Mouse (Mus musculus) forebrain, embryonic 15.5 days (tissue): ENCODE results near the gene Tbrg4. TPM values are rescaled to one million over a fixed set of nuclear protein-coding genes. Genes with fewer than 3 reads are reported as not detected.

ENCODE experiments used
- ATAC-seq: fragments of 200-750 bp; cut with Nextera tagmentation; replicated peaks from 2 replicates; pipeline ENCODE4 v1.8.0; 2017; ENCODE audit warnings: mild to moderate bottlenecking, moderate TSS enrichment, moderate library complexity
- H3K27ac ChIP-seq: fragments of 300-500 bp; sonication (generic); replicated peaks from 2 replicates; pipeline ENCODE4 v1.5.1; 2015; ENCODE audit warnings: mild to moderate bottlenecking, inconsistent platforms
- H3K27me3 ChIP-seq: fragments of 300-500 bp; sonication (generic); 2 replicates; pipeline ENCODE4 v1.6.1; 2015; ENCODE audit warnings: inconsistent platforms
- H3K36me3 ChIP-seq: fragments of 300-500 bp; sonication (generic); 2 replicates; pipeline ENCODE4 v1.6.1; 2015; ENCODE audit warnings: mild to moderate bottlenecking, inconsistent platforms
- H3K4me1 ChIP-seq: fragments of 300-500 bp; sonication (generic); 2 replicates; pipeline ENCODE4 v1.6.1; 2015; ENCODE audit warnings: inconsistent platforms
- H3K4me2 ChIP-seq: fragments of 300-500 bp; sonication (generic); replicated peaks from 2 replicates; pipeline ENCODE4 v1.6.1; 2015; ENCODE audit warnings: mild to moderate bottlenecking, inconsistent platforms
- H3K4me3 ChIP-seq: fragments of 300-500 bp; sonication (generic); 2 replicates; pipeline ENCODE4 v1.5.1; 2015; ENCODE audit warnings: mild to moderate bottlenecking, inconsistent platforms
- H3K9ac ChIP-seq: fragments of 300-500 bp; sonication (generic); replicated peaks from 2 replicates; pipeline ENCODE4 v1.6.1; 2015; ENCODE audit warnings: mild to moderate bottlenecking, inconsistent platforms
- H3K9me3 ChIP-seq: fragments of 300-500 bp; sonication (generic); 2 replicates; pipeline ENCODE4 v1.6.1; 2016; ENCODE audit warnings: inconsistent platforms
- WGBS: fragments of 180-500 bp; shearing (Covaris S2); methylation state at CpG from one replicate; pipeline ENCODE4 v1.1.7; 2015; ENCODE audit warnings: mixed read lengths; 5-methylcytosine and 5-hydroxymethylcytosine counted together
- polyA plus RNA-seq: library from polyadenylated mRNA; unstranded; fragments of >200 nt; fragmentation: Nextera tagmentation; extraction: Ambion mirVana; gene quantifications from 2 replicates; pipeline ENCODE4 v1.2.1, GENCODE M21; 2015

The Tbrg4 gene
- polyA plus RNA-seq, 1 experiment from 2014 or later, result 27.5 TPM

DNA sequence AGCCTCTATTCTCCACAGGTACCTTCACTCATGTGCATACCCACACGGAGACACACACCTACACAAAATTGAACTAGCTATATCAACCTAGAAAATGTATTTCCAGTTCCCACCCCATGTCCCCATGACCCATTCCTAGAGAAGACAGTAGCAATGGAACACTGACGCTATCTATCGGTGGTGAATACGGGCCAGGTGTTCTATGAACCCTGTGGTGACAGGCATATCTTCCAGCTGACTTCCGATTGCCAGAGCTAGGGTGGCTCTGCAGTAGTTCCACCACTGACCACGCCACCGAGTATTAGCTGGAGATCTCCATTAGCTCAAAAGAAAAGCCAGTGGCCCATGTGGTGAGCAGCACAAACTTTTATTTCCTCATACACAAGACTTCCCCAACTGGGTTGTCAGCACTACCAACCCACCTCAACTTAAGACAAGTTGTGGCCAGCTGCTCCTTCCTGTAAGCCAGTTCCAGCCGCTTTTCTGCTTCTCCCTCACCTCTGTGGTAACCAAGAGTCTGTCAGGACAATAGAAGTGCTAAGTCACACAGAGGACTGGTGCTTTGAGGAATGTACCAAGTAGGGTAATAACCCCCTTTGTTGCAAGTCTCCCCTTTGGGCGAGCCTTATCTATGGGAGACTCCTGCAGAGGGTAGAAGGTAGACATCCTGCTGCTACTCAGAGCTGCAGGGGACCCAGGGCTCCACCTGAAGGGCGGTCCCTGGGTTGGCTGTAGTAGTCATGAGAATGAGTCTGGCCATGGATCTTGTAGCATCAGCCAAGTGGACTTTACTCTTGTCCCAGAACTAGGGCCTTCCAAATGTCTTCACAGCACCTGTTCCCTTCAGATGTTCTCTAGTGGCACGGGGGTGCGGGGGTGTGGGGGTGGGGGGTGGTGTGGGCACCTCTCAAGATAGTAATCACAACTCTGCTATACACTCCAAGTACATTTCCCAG lies 10.3 kb downstream of the Tbrg4 start:
- no peaks in the 10 kb centered on the region for H3K4me1 ChIP-seq
- H3K27ac ChIP-seq, result no peak overlapping the region
- H3K9ac ChIP-seq, result no peak overlapping the region
- no peak overlapping the region for H3K4me2 ChIP-seq
- H3K9me3 ChIP-seq, result no peaks in the 10 kb centered on the region
- H3K36me3 ChIP-seq, result peaks cover 89% of the 10 kb centered on the region
- ATAC-seq, result no peak
- 94% methylated on average over 12 of the region's 12 CpGs for WGBS
- H3K27me3 ChIP-seq, result no peaks in the 10 kb centered on the region
- no peak overlapping the region for H3K4me3 ChIP-seq

DNA sequence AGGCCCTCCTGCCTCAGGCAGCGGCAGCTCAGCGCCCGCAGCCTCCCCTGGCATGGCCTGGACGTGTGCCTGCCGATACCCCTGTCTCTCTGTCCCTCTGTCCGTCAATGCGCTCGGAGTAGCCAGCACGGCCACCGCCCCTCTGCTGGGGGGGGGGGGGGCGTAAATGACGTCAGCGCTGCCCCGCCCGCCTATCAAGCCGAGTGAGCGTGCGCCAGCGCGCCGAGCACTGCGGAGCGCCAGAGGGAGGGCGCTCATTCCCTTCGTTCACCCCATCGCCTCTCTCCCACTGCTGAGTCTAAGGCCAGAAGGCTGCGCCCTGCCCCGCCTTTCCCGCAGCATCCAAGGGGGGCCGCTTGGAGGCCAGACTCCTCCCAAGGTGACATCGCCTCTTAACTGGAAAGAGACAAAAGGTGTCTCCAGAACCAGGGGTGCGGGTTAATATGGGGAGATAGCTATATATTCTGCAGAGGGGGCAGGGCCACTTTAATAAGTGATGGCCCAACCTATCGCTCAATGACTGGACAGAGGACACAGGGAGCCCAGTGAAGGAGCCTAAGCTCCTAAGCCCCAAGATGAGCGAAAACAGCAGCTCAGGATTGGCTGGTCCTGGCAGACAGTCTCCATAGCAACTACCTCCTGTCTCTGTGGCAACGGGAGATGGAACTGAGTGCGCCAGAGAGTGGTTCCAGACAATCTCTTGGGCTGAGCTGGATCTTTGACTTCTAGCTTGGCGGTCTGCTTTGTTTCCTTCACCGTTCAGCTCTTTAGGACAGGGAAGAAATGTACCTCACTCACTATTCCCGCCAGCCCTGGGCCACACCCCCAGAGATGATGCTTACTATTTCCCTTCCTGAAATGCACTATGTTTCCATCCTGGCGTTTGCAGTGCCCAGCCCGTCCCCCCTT lies 20.1 kb downstream of the Tbrg4 start, which contains the start of gene Nacad:
TSS of gene Nacad (minus strand) at position 563 of the 909 bp plus-strand sequence.
- peak within 1 kb of the TSS; percentile 98 for H3K27ac ChIP-seq
- no peaks in the 10 kb centered on the region for H3K27me3 ChIP-seq
- ATAC-seq, result peak; percentile 93
- no peaks in the 10 kb centered on the region for H3K9me3 ChIP-seq
- H3K4me3 ChIP-seq, result peak within 1 kb of the TSS; percentile 78
- 1% methylated on average over 40 of the region's 41 CpGs for WGBS
- H3K36me3 ChIP-seq, result peaks cover 27% of the 10 kb centered on the region
- H3K4me1 ChIP-seq, result peaks cover 41% of the 10 kb centered on the region
- H3K9ac ChIP-seq, result peak within 1 kb of the TSS; percentile 78
- H3K4me2 ChIP-seq, result peak within 1 kb of the TSS; percentile 86

DNA sequence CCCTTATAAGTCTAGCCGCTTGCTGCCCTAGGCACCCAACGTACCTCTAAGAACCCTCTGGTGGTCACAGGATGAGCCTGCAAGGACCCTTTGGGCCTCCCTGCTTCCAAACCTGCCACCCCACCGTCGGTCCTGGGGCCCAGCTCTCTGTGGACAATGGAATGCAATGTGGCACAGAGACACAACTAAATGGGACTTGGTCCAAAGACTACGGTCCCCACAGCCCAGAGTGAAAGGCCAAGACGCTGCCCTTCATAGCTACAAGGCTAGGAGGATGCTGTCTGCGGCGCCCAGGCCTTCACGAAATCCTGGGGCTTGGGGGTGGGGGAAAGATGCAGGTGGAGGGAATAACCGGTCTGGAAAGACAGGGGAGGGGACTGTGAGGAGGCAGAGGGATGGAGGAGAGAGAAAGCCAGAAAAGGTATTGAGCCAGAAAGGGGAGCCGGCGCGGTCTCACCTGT lies 20.8 kb downstream of the Tbrg4 start:
- H3K9me3 ChIP-seq, result no peaks in the 10 kb centered on the region
- peaks cover 26% of the 10 kb centered on the region for H3K36me3 ChIP-seq
- peak overlapping the region; percentile 98 for H3K27ac ChIP-seq
- ATAC-seq, result peak; percentile 0
- peak overlapping the region; percentile 78 for H3K4me3 ChIP-seq
- 6% methylated on average over 13 of the region's 13 CpGs for WGBS
- peak overlapping the region; percentile 78 for H3K9ac ChIP-seq
- H3K4me2 ChIP-seq, result peak overlapping the region; percentile 86
- peaks cover 46% of the 10 kb centered on the region for H3K4me1 ChIP-seq
- H3K27me3 ChIP-seq, result no peaks in the 10 kb centered on the region

DNA sequence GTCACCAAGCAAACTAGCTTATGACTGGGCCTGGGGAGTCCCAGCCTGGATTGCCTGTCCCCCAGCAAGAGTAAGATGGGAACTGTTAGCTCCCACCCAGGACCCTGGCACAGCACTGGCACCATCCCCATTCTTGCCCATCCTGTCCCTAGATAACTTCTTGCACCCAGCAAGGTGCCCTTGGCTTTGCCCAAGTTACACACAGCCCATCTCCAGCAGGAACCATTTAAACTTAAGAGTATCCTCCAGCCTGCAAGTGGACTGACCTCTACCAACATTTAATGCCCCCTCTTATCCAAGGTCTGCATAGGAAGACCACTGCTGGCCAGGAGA lies 21.3 kb downstream of the Tbrg4 start:
- H3K4me3 ChIP-seq, result peak overlapping the region; percentile 78
- peak overlapping the region; percentile 86 for H3K4me2 ChIP-seq
- H3K27ac ChIP-seq, result peak overlapping the region; percentile 98
- no peak for ATAC-seq
- H3K4me1 ChIP-seq, result peaks cover 51% of the 10 kb centered on the region
- H3K9me3 ChIP-seq, result no peaks in the 10 kb centered on the region
- H3K9ac ChIP-seq, result peak overlapping the region; percentile 78
- H3K36me3 ChIP-seq, result peaks cover 26% of the 10 kb centered on the region
- H3K27me3 ChIP-seq, result no peaks in the 10 kb centered on the region

DNA sequence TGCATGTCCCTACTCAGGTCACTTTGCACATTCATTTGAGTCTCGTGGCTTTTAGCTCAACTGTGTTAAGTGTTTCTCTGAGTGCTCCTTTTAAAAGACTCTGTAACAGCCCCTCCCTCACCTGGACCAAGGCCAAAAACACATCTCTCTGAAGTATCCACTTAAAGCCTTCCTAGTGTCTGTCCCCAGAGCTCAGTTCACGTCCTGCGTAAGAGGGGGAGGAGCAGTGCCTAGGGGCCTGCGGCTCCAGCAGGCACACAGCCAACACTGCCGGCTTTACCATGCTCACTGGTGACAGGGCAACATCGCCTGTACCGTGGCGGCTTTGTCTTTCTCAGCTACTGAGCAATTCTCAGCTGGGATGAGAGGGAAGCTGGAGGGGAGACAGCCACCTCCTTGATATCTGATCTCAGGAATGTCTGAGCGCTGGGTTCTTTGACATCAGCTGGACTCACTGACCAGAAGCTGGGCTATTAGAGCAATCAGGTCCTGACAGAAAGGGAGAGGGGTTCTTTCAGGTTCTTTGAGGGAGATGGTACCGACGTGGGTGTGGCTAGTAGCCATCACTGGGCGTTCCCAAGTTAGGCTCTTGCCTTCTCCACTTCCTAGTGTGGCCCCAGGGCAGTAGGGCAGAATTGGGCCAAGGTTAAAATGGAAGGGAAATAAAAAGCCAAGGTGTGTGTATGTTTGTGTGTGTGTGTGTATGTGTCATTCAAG lies 21.8 kb downstream of the Tbrg4 start:
- H3K9ac ChIP-seq, result peak overlapping the region; percentile 78
- no peaks in the 10 kb centered on the region for H3K27me3 ChIP-seq
- peak overlapping the region; percentile 98 for H3K27ac ChIP-seq
- H3K4me3 ChIP-seq, result peak overlapping the region; percentile 78
- 6% methylated on average over 12 of the region's 12 CpGs for WGBS
- H3K4me2 ChIP-seq, result peak overlapping the region; percentile 86
- no peaks in the 10 kb centered on the region for H3K9me3 ChIP-seq
- peaks cover 56% of the 10 kb centered on the region for H3K4me1 ChIP-seq
- peak; percentile 32 for ATAC-seq
- peaks cover 26% of the 10 kb centered on the region for H3K36me3 ChIP-seq

DNA sequence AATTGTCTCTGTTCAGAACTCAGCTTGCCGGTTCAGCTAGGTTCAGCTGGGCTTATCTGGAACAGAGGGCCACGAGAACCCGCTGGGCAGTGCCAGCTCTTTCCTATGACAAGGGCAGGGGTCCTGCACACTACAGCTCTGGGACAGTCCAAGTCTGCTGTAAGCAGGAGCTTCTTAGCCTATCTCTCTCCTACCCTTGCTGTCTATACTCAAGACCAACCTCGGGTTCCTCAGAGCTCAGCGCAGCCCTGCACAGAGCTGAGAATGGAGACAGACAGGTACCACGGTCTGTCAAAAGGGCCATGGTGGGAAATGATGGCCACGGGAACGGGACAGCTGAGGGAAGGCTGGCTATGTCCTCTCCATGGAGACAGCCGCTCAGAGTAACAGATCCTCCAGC lies 22.6 kb downstream of the Tbrg4 start:
- peak overlapping the region; percentile 78 for H3K4me3 ChIP-seq
- no peak for ATAC-seq
- 82% methylated on average over 9 of the region's 9 CpGs for WGBS
- peak overlapping the region; percentile 98; the same call in 1 of the 2 replicates for H3K27ac ChIP-seq
- peak overlapping the region; percentile 86 for H3K4me2 ChIP-seq
- no peaks in the 10 kb centered on the region for H3K27me3 ChIP-seq
- H3K4me1 ChIP-seq, result peaks cover 63% of the 10 kb centered on the region
- H3K36me3 ChIP-seq, result peaks cover 26% of the 10 kb centered on the region
- no peaks in the 10 kb centered on the region for H3K9me3 ChIP-seq
- H3K9ac ChIP-seq, result 0 out of 2 replicates have a peak overlapping the region, but pooled peaks have one; percentile 78

DNA sequence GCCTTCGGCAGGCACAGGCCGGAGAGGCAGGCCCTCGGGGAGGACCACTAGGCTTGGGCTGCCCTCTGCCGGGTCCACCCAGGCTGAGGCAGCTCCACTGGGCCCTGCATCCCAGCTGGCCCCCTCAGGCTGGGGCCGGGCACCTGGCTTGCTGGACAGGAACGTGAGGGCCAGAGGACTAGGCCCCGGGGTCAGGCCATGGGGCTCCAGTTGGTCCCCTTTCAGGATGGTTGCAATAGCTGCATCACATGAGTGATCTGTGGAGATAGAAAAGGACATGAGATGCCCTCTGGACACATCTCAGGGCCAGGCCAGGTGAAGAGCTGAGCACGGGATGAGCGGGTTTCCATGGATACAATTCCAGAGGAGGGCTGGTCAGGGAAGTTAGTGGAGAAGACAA lies 23.2 kb downstream of the Tbrg4 start:
- Histone ChIP-seq H3K4me1 (peaks cover 67% of the 10 kb centered on the region), H3K4me3 (no peak overlapping the region), H3K9me3 (no peaks in the 10 kb centered on the region), H3K27ac (no peak overlapping the region), H3K9ac (no peak overlapping the region), H3K4me2 (peak overlapping the region; percentile 86; the same call in 1 of the 2 replicates), H3K36me3 (peaks cover 29% of the 10 kb centered on the region), H3K27me3 (no peaks in the 10 kb centered on the region)
- 84% methylated on average over 9 of the region's 9 CpGs for WGBS
- ATAC-seq, result no peak

DNA sequence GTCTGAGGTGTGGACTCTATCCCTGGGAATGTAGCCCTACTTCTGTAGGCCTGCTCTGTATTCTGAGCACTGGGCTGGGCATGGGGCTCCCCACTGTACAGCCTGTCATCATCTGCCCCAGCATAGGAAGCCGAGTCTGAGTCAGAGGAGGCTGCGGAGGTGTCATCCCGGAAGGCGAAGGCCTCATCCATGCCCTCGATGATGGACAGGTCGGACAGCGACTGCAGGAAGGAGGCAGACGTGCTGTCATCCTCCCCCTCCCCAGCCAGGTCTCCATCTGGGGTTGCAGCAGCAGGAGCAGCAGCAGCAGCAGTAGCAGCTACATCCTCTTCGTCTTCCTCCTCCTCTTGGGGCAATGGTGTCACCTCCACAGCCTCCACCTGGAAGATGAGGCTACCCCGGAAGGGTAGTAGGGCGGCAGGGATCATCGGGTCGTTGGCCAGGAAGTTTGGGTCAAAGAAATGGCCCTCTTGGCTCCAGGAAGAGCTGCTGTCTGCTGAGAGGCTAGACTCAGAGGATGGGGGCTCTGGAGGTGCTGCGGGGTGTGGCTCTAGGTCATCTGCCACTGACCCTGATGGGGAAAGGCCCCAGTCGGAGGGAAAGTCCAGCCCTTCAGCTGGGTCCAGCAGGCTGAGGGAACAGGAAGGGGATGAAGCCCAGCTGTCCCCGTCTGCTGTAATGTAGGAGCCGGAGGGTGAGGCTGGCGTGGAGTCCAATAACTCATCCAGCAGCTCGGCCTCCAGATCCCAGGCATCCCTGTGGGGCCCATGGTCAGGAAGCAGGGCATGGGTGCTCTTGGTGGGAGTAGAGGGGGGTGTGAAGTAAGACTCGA lies 24.0 kb downstream of the Tbrg4 start:
- H3K4me1 ChIP-seq, result peaks cover 63% of the 10 kb centered on the region
- no peak overlapping the region for H3K4me2 ChIP-seq
- H3K36me3 ChIP-seq, result peaks cover 37% of the 10 kb centered on the region
- ATAC-seq, result no peak
- WGBS, result 87% methylated on average over 20 of the region's 20 CpGs
- H3K27me3 ChIP-seq, result no peaks in the 10 kb centered on the region
- no peak overlapping the region for H3K27ac ChIP-seq
- no peaks in the 10 kb centered on the region for H3K9me3 ChIP-seq
- H3K9ac ChIP-seq, result no peak overlapping the region
- H3K4me3 ChIP-seq, result no peak overlapping the region

DNA sequence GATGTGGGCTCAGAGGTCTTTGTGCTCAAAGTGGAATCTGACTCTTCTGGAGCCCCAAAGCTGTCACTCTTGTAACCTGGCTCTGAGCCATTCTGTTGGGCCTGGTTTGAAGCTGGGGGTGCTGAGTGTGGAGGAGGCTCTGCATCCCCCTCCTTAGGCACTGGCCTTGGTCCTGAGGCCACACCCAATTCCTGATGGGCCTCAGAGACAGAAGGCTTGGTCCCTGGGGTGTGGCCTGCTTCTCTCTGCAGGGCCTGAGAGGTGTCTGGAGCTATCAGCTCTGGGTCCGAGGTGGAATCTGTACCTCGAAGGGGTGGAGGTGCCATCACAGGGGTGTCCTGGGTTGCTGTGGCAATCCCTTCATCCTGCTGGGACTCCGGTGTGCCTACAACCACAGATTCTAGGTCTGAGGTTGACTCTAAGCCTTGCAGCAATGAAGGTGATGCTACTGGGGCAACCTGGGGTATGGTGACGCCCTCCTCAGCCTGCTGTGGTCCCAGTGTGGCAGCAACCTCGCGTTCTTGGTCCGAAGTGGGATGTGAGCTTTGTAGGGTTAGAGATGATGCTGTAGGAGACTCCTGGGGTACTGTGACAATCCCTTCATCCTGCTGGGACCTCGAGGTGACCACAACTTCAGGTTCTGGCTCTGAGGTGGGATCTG lies 25.5 kb downstream of the Tbrg4 start:
- H3K36me3 ChIP-seq, result peaks cover 47% of the 10 kb centered on the region
- H3K4me1 ChIP-seq, result peaks cover 53% of the 10 kb centered on the region
- H3K4me2 ChIP-seq, result no peak overlapping the region
- ATAC-seq, result no peak
- H3K9me3 ChIP-seq, result no peaks in the 10 kb centered on the region
- 0 out of 2 replicates have a peak overlapping the region, but pooled peaks have one; percentile 16 for H3K27ac ChIP-seq
- WGBS, result 91% methylated on average over 8 of the region's 8 CpGs
- H3K4me3 ChIP-seq, result no peak overlapping the region
- no peak overlapping the region for H3K9ac ChIP-seq
- no peaks in the 10 kb centered on the region for H3K27me3 ChIP-seq

DNA sequence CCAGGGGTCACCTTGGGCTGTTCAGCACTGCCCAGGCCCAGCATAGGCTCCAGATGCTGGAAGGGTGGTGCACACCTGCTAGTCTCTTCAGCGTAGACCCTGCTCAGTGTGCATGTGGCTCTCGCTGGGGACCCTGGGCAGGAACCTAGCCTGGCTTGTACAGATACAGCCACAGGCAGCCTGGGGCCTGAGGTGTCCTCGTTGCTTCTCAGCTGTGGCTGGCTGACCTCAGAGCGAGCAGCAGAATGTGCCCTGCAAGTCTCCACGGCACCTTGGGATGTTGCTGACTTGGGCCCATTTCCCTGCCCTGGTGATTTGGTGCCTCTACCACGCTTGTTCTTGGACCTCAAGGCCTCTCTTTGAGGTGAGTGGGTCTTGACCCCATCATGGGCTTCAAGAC lies 26.0 kb downstream of the Tbrg4 start:
- Histone ChIP-seq H3K9me3 (no peaks in the 10 kb centered on the region), H3K4me3 (peak overlapping the region; percentile 26; the same call in 1 of the 2 replicates), H3K27me3 (no peaks in the 10 kb centered on the region), H3K36me3 (peaks cover 48% of the 10 kb centered on the region), H3K27ac (peak overlapping the region; percentile 68), H3K4me1 (peaks cover 50% of the 10 kb centered on the region), H3K9ac (peak overlapping the region; percentile 40; the same call in 1 of the 2 replicates), H3K4me2 (peak overlapping the region; percentile 47)
- 82% methylated on average over 6 of the region's 6 CpGs for WGBS
- no peak for ATAC-seq
